Mouse (Mus musculus) stomach, postnatal 0 days (tissue): ENCODE measurements at regions not wholly inside any gene's neighbourhood (a gene's known extent, or its start where the extent isn't known, plus 50 kb on each side); places are given as distances from the start of the nearest gene placed in this dataset.

ENCODE experiments used
- CTCF ChIP-seq: IDR thresholded peaks from 2 replicates; pipeline ENCODE4 v1.5.1; 2016; ENCODE audit warnings: antibody characterized with exemption, low read depth, mild to moderate bottlenecking, moderate library complexity
- EP300 ChIP-seq: optimal IDR thresholded peaks from 2 replicates; pipeline ENCODE3; 2016; ENCODE audit warnings: antibody characterized with exemption

GRCm38 (mm10) chr1:4687605-4688004, 120.1 kb upstream of the Gm37988 start:
- no peak for TF ChIP-seq CTCF
- no peak for TF ChIP-seq EP300
